Mouse (Mus musculus) small intestine, adult 2 months (tissue): Measurements from ENCODE around the gene B230217C12Rik.

Experiments used
- CTCF ChIP-seq: fragments of 200-500 bp; IDR thresholded peaks from 2 replicates; pipeline ENCODE4 v1.5.1; 2012; ENCODE audit warnings: low read depth, mild to moderate bottlenecking, control low read depth, inconsistent platforms, low read length, moderate library complexity, mixed read lengths; ENCODE audit not compliant: insufficient replicate concordance, insufficient read length; ENCODE audit errors: extremely low read depth
- POLR2A ChIP-seq: fragments of 200-500 bp; IDR thresholded peaks from 2 replicates; pipeline ENCODE4 v1.6.1; 2012; ENCODE audit warnings: low read depth, mild to moderate bottlenecking, control low read depth, inconsistent platforms, low read length, moderate library complexity

GRCm38 (mm10) chr11:97799146-97799993, 41.2 kb upstream of the B230217C12Rik start:
- TF ChIP-seq POLR2A (peak; percentile 98), CTCF (no peak)
